Mouse (Mus musculus): ENCODE results near the gene Sec62. TPM values are rescaled to one million over a fixed set of nuclear protein-coding genes. Genes with fewer than 3 reads are reported as not detected.

Gene Sec62
- polyA plus RNA-seq, 1 experiment from 2014 or later, result 90.2 TPM

GRCm38 (mm10) chr3:30774677-30775076 lies 18.0 kb upstream of the Sec62 start:
- WGBS, result 94% methylated on average over 5 of the region's 5 CpGs
- Histone ChIP-seq H3K9ac (replicated peaks) (no peak overlapping the region), H3K27ac (replicated peaks) (no peak overlapping the region), H3K27me3 (no peaks in the 10 kb centered on the region), H3K36me3 (no peaks in the 10 kb centered on the region), H3K4me3 (no peak overlapping the region), H3K4me1 (no peaks in the 10 kb centered on the region), H3K4me2 (replicated peaks) (no peak overlapping the region), H3K9me3 (no peaks in the 10 kb centered on the region)
- ATAC-seq (replicated peaks), result no peak

DNA sequence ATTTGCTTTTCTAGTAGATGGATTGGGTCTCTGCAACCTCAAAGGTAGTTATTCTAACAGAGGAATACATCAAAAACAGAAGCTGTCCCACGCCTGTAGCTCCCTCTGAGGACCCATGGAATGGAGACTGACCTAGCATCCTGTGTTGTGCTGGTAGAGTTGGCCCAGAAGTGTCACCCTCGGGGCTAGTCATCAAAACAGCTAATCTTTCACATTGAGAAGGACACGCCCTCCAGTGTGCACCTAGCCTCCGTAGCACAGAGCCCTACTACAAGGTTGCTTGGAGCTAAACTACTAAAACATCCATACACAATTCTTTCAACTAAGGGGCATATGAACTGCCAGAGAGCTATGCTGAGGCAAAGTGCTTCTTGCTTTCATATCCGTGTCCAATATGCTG lies 14.7 kb upstream of the Sec62 start:
- H3K4me1 ChIP-seq, result no peaks in the 10 kb centered on the region
- ATAC-seq (replicated peaks), result no peak
- no peak overlapping the region for H3K27ac ChIP-seq (replicated peaks)
- H3K4me2 ChIP-seq (replicated peaks), result no peak overlapping the region
- H3K27me3 ChIP-seq, result no peaks in the 10 kb centered on the region
- H3K9ac ChIP-seq (replicated peaks), result no peak overlapping the region
- no peaks in the 10 kb centered on the region for H3K36me3 ChIP-seq
- 78% methylated on average over 5 of the region's 5 CpGs for WGBS
- no peaks in the 10 kb centered on the region for H3K9me3 ChIP-seq
- H3K4me3 ChIP-seq, result no peak overlapping the region

DNA sequence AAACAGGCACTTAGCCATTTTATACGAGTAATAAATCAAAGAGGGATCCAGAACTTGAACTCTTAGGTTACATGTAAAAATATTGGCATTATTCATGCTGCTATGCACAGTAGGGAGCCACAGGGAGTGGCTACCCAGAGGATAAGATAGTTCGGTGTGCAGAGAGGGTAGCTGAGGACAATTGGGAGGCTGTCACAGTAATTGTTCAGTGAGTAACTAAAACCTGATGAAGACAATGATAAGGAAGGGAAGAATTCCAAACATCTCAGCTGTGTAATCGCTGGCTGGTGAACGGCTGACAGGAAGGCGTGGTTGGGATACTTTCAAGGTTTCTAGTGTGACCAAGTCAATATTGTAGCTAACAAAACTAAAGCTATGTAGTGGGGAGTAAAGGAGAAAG lies 4.1 kb upstream of the Sec62 start:
- Histone ChIP-seq H3K4me2 (replicated peaks) (no peak overlapping the region), H3K27ac (replicated peaks) (no peak overlapping the region), H3K9ac (replicated peaks) (no peak overlapping the region), H3K27me3 (no peaks in the 10 kb centered on the region), H3K4me1 (no peaks in the 10 kb centered on the region), H3K9me3 (no peaks in the 10 kb centered on the region), H3K36me3 (no peaks in the 10 kb centered on the region), H3K4me3 (no peak overlapping the region)
- WGBS, result 44% methylated on average over 5 of the region's 5 CpGs
- ATAC-seq (replicated peaks), result no peak

- Histone ChIP-seq H3K27ac (replicated peaks) (peak overlapping the region; percentile 94), H3K9ac (replicated peaks) (peak overlapping the region; percentile 91), H3K9me3 (no peaks in the 10 kb centered on the region), H3K27me3 (no peaks in the 10 kb centered on the region), H3K4me3 (peak overlapping the region; percentile 71), H3K4me1 (peaks cover 20% of the 10 kb centered on the region), H3K36me3 (no peaks in the 10 kb centered on the region), H3K4me2 (replicated peaks) (peak overlapping the region; percentile 69)
- ATAC-seq (replicated peaks), result peak; percentile 90
- under 1% methylated on average over 44 of the region's 75 CpGs for WGBS
Measured at GRCm38 (mm10) chr3:30793403-30794221, 937 bp downstream of the Sec62 start.

GRCm38 (mm10) chr3:30802171-30802570 lies 9.5 kb downstream of the Sec62 start:
- 94% methylated on average over 3 of the region's 3 CpGs for WGBS
- H3K9ac ChIP-seq (replicated peaks), result no peak overlapping the region
- no peaks in the 10 kb centered on the region for H3K4me1 ChIP-seq
- H3K4me2 ChIP-seq (replicated peaks), result no peak overlapping the region
- no peaks in the 10 kb centered on the region for H3K9me3 ChIP-seq
- no peak overlapping the region for H3K27ac ChIP-seq (replicated peaks)
- no peak for ATAC-seq (replicated peaks)
- peaks cover 35% of the 10 kb centered on the region for H3K36me3 ChIP-seq
- H3K27me3 ChIP-seq, result no peaks in the 10 kb centered on the region
- H3K4me3 ChIP-seq, result no peak overlapping the region

DNA sequence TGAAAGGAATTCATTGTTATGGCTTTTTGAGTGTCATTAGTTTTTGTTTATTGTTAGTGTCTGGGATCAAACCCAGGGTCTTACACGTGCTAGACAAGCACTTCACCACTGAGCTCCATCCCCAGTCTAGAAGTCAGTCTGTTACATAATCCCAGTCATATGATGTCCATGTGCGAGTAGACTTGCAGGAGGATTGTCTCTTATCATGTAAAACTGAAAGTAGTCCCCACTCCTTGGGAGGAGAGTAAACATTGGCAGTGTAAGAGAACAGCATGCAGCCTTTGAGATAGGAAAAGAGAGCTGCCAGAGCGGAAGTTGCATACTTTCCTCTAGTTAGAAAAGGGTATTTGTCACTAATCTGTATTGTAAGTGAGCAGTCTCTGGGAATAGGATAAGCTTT lies 20.2 kb downstream of the Sec62 start:
- H3K9ac ChIP-seq (replicated peaks), result no peak overlapping the region
- peaks cover 54% of the 10 kb centered on the region for H3K36me3 ChIP-seq
- H3K9me3 ChIP-seq, result no peaks in the 10 kb centered on the region
- ATAC-seq (replicated peaks), result no peak
- no peak overlapping the region for H3K4me2 ChIP-seq (replicated peaks)
- no peaks in the 10 kb centered on the region for H3K4me1 ChIP-seq
- no peak overlapping the region for H3K4me3 ChIP-seq
- no peaks in the 10 kb centered on the region for H3K27me3 ChIP-seq
- H3K27ac ChIP-seq (replicated peaks), result no peak overlapping the region
- 58% methylated on average over 3 of the region's 3 CpGs for WGBS

- Histone ChIP-seq H3K9me3 (no peaks in the 10 kb centered on the region), H3K9ac (replicated peaks) (no peak overlapping the region), H3K36me3 (peaks cover 65% of the 10 kb centered on the region), H3K27me3 (no peaks in the 10 kb centered on the region), H3K4me2 (replicated peaks) (no peak overlapping the region), H3K4me3 (no peak overlapping the region), H3K27ac (replicated peaks) (no peak overlapping the region), H3K4me1 (no peaks in the 10 kb centered on the region)
- ATAC-seq (replicated peaks), result no peak
- 95% methylated on average over 16 of the region's 16 CpGs for WGBS
Measured at GRCm38 (mm10) chr3:30818630-30819125, 26.0 kb downstream of the Sec62 start.

GRCm38 (mm10) chr3:30822163-30822562 lies 29.5 kb downstream of the Sec62 start:
- 94% methylated on average over 8 of the region's 8 CpGs for WGBS
- H3K4me3 ChIP-seq, result no peak overlapping the region
- no peak overlapping the region for H3K9ac ChIP-seq (replicated peaks)
- no peaks in the 10 kb centered on the region for H3K4me1 ChIP-seq
- no peak overlapping the region for H3K4me2 ChIP-seq (replicated peaks)
- peaks cover 45% of the 10 kb centered on the region for H3K36me3 ChIP-seq
- ATAC-seq (replicated peaks), result no peak
- no peak overlapping the region for H3K27ac ChIP-seq (replicated peaks)
- H3K27me3 ChIP-seq, result no peaks in the 10 kb centered on the region
- no peaks in the 10 kb centered on the region for H3K9me3 ChIP-seq

GRCm38 (mm10) chr3:30826069-30826468 lies 33.4 kb downstream of the Sec62 start:
- Histone ChIP-seq H3K27ac (replicated peaks) (no peak overlapping the region), H3K4me2 (replicated peaks) (no peak overlapping the region), H3K4me3 (no peak overlapping the region), H3K36me3 (peaks cover 13% of the 10 kb centered on the region; the same call in 1 of the 2 replicates), H3K27me3 (no peaks in the 10 kb centered on the region), H3K9ac (replicated peaks) (no peak overlapping the region), H3K4me1 (no peaks in the 10 kb centered on the region), H3K9me3 (no peaks in the 10 kb centered on the region)
- no peak for ATAC-seq (replicated peaks)
- 95% methylated on average over 5 of the region's 5 CpGs for WGBS

GRCm38 (mm10) chr3:30831848-30832606 lies 39.4 kb downstream of the Sec62 start:
- no peak overlapping the region for H3K9ac ChIP-seq (replicated peaks)
- no peak overlapping the region for H3K27ac ChIP-seq (replicated peaks)
- ATAC-seq (replicated peaks), result no peak
- H3K4me2 ChIP-seq (replicated peaks), result no peak overlapping the region
- H3K4me1 ChIP-seq, result no peaks in the 10 kb centered on the region
- 81% methylated on average over 15 of the region's 15 CpGs for WGBS
- no peaks in the 10 kb centered on the region for H3K36me3 ChIP-seq
- no peaks in the 10 kb centered on the region for H3K9me3 ChIP-seq
- no peak overlapping the region for H3K4me3 ChIP-seq
- no peaks in the 10 kb centered on the region for H3K27me3 ChIP-seq

DNA sequence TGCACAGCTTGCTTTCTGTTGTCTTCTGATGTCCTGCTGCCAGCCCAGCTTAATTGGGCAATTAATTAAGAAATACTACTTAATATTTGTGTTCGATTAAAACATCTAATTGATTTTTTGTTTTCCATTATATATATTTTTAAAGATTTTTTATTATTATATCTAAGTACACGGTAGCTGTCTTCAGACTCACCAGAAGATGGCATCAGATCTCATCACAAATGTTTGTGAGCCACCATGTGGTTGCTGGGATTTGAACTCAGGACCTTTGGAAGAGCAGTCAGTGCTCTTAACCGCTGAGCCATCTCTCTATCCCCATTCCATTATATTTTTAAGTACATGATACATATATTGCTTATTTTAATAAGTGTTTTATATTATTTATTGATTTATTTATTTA lies 40.6 kb downstream of the Sec62 start:
- H3K27ac ChIP-seq (replicated peaks), result no peak overlapping the region
- H3K36me3 ChIP-seq, result no peaks in the 10 kb centered on the region
- no peaks in the 10 kb centered on the region for H3K4me1 ChIP-seq
- no peak overlapping the region for H3K4me3 ChIP-seq
- ATAC-seq (replicated peaks), result no peak
- 85% methylated on average over 3 of the region's 3 CpGs for WGBS
- H3K27me3 ChIP-seq, result no peaks in the 10 kb centered on the region
- no peak overlapping the region for H3K9ac ChIP-seq (replicated peaks)
- H3K9me3 ChIP-seq, result no peaks in the 10 kb centered on the region
- H3K4me2 ChIP-seq (replicated peaks), result no peak overlapping the region

DNA sequence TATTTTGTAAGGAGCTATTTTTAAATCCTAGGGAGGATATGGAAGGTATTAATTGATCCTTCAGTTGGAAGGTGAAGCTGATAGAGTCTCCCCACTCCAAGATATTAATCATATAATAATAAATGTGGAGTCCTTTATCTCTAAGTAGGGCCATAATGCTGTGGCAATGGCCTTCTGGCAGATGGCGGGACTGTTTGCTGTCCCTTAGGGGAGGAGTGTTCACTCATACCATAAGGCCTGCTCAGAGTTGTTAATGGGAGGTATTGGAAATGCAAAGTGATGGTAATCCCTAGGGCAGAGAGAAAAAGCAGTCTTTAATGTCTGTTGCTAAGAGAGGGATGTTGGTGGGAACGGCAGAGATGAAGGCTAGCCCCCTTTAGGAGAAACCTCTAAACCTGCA lies 53.1 kb downstream of the Sec62 start:
- no peaks in the 10 kb centered on the region for H3K36me3 ChIP-seq
- no peak for ATAC-seq (replicated peaks)
- H3K27me3 ChIP-seq, result no peaks in the 10 kb centered on the region
- H3K4me1 ChIP-seq, result no peaks in the 10 kb centered on the region
- H3K4me2 ChIP-seq (replicated peaks), result no peak overlapping the region
- no peak overlapping the region for H3K27ac ChIP-seq (replicated peaks)
- 70% methylated on average over 2 of the region's 2 CpGs for WGBS
- no peaks in the 10 kb centered on the region for H3K9me3 ChIP-seq
- no peak overlapping the region for H3K9ac ChIP-seq (replicated peaks)
- no peak overlapping the region for H3K4me3 ChIP-seq
